In genomic region chr8:12976723-12977122, GRCm38 (mm10) we compare ENCODE assay signal across 24 mouse cellular contexts. TPM values are rescaled to one million over a fixed set of nuclear protein-coding genes. Genes with fewer than 3 reads are reported as not detected.
DNase-seq lines count a peak whose midpoint lies in the region; ATAC-seq lines count a peak whose summit lies in the region.
"Had no signal": no experiment of that assay in that cellular context is flagged by ENCODE, and none has a peak within 500 bp of the region (broad histone marks: within the 10 kb centered on the region; RNA-seq: fewer than 3 reads in every experiment).

No protein-coding gene starts in this region.

- H3K27me3 ChIP-seq in midbrain, embryonic 11.5 days (ENCODE audit: control insufficient read depth, insufficient read depth, low read length): no peaks in the 10 kb centered on the region
- H3K27me3 ChIP-seq in midbrain, embryonic 13.5 days: no peaks in the 10 kb centered on the region
- no peaks in the 10 kb centered on the region for H3K27me3 ChIP-seq in forebrain, embryonic 11.5 days (ENCODE audit: control insufficient read depth, insufficient read depth, low read length)
- H3K27me3 ChIP-seq: hindbrain, embryonic 13.5 days had no signal

- peaks cover 3% of the 10 kb centered on the region; the same call in 1 of the 2 replicates for H3K4me1 ChIP-seq in midbrain, embryonic 11.5 days (ENCODE audit: control insufficient read depth, insufficient read depth, low read length)
- H3K4me1 ChIP-seq in midbrain, embryonic 13.5 days (replicated peaks): peaks cover 3% of the 10 kb centered on the region
- H3K4me1 ChIP-seq in forebrain, embryonic 11.5 days (replicated peaks; ENCODE audit: control insufficient read depth, insufficient read depth, low read length): no peaks in the 10 kb centered on the region

- ATAC-seq in midbrain, embryonic 11.5 days (ENCODE audit: low FRiP score): no peak
- no peak for ATAC-seq in midbrain, embryonic 13.5 days
- peak; percentile 45 for ATAC-seq in common myeloid progenitor, adult 5-6 weeks (replicated peaks; ENCODE audit: low read depth, poor library complexity, severe bottlenecking)
- ATAC-seq in megakaryocyte, adult 5-6 weeks (ENCODE audit: poor library complexity, severe bottlenecking): peak; percentile 30; the same call in 1 of the 2 replicates
- no peak for ATAC-seq in forebrain, embryonic 11.5 days (replicated peaks; ENCODE audit: low FRiP score)
- ATAC-seq: CD4-positive, CD25-positive, alpha-beta regulatory T cell, adult 4 months; forebrain, embryonic 14.5 days; hindbrain, postnatal 0 days had no signal

- H3K27ac ChIP-seq in midbrain, embryonic 11.5 days (ENCODE audit: low read depth, low read length): no peak overlapping the region
- no peak overlapping the region for H3K27ac ChIP-seq in midbrain, embryonic 13.5 days
- no peak overlapping the region for H3K27ac ChIP-seq in forebrain, embryonic 11.5 days (ENCODE audit: low read depth, low read length)
- H3K27ac ChIP-seq: embryonic facial prominence, embryonic 10.5 days; gastrocnemius, adult 2 months; heart, embryonic 13.5 days; hindbrain, embryonic 13.5 days; hindbrain, postnatal 0 days had no signal

- H3K9me3 ChIP-seq in midbrain, embryonic 11.5 days (ENCODE audit: control insufficient read depth, low read length): no peaks in the 10 kb centered on the region
- no peaks in the 10 kb centered on the region; the same call in 1 of the 2 replicates for H3K9me3 ChIP-seq in midbrain, embryonic 13.5 days
- H3K9me3 ChIP-seq in forebrain, embryonic 11.5 days (ENCODE audit: control insufficient read depth, low read length): no peaks in the 10 kb centered on the region
- H3K9me3 ChIP-seq: G1E; hindbrain, embryonic 13.5 days had no signal

- peaks cover 4% of the 10 kb centered on the region; the same call in 1 of the 2 replicates for H3K36me3 ChIP-seq in midbrain, embryonic 11.5 days (ENCODE audit: control insufficient read depth, insufficient read depth, low read length)
- H3K36me3 ChIP-seq in midbrain, embryonic 13.5 days: peaks cover 90% of the 10 kb centered on the region
- H3K36me3 ChIP-seq in forebrain, embryonic 11.5 days (ENCODE audit: control insufficient read depth, insufficient read depth, low read length): no peaks in the 10 kb centered on the region; the same call in 1 of the 2 replicates
- H3K36me3 ChIP-seq: G1E had no signal

- peak; percentile 54 for DNase-seq in midbrain, embryonic 11.5 days (ENCODE audit: low spot score, missing footprints)
- DNase-seq in adrenal gland, postnatal 36 days: no peak
- no peak for DNase-seq in forebrain, embryonic 11.5 days (ENCODE audit: low spot score)
- DNase-seq: adrenal gland, postnatal 10 days; B cell, adult 2 months; cerebellum, adult 18-20 months; cerebellum, adult 9-11 months; cerebellum, postnatal 36 days; gastrocnemius, adult 2 months; gastrocnemius, postnatal 25 days; heart, adult 11 months; heart, postnatal 4 days had no signal

- H3K4me2 ChIP-seq in midbrain, embryonic 11.5 days: no peak overlapping the region
- H3K4me2 ChIP-seq in midbrain, embryonic 13.5 days (replicated peaks): no peak overlapping the region
- H3K4me2 ChIP-seq in forebrain, embryonic 11.5 days (ENCODE audit: low read depth, low read length, severe bottlenecking): no peak overlapping the region
- H3K4me2 ChIP-seq: heart, embryonic 13.5 days; hindbrain, embryonic 13.5 days had no signal

- H3K4me3 ChIP-seq in midbrain, embryonic 11.5 days (ENCODE audit: low read depth, low read length): no peak overlapping the region
- no peak overlapping the region for H3K4me3 ChIP-seq in midbrain, embryonic 13.5 days (replicated peaks)
- H3K4me3 ChIP-seq in forebrain, embryonic 11.5 days (ENCODE audit: low read depth, low read length): no peak overlapping the region
- H3K4me3 ChIP-seq: embryonic facial prominence, embryonic 10.5 days; gastrocnemius, adult 2 months; heart, embryonic 13.5 days; hindbrain, embryonic 13.5 days had no signal

- WGBS in midbrain, embryonic 11.5 days: 79% methylated on average over 5 of the region's 5 CpGs
- WGBS in midbrain, embryonic 13.5 days: 73% methylated on average over 5 of the region's 5 CpGs
- 77% methylated on average over 5 of the region's 5 CpGs for WGBS in forebrain, embryonic 11.5 days

- H3K9ac ChIP-seq in midbrain, embryonic 11.5 days (ENCODE audit: low read length): no peak overlapping the region
- no peak overlapping the region for H3K9ac ChIP-seq in midbrain, embryonic 13.5 days (replicated peaks)
- no peak overlapping the region for H3K9ac ChIP-seq in forebrain, embryonic 11.5 days (ENCODE audit: low read length)
- H3K9ac ChIP-seq: heart, embryonic 13.5 days; hindbrain, embryonic 13.5 days had no signal

RNA-seq across cellular contexts. Expression of gene F7, which starts 49.1 kb away (rescaled TPM):
- 0.07 and 0.14 TPM in 2 replicates for polyA plus RNA-seq in midbrain, embryonic 11.5 days (2014; fragmentation: Nextera tagmentation; extraction: Ambion mirVana)
- 0.17 TPM in 1 of 2 replicates, not detected in the other for polyA plus RNA-seq in midbrain, embryonic 13.5 days (2015; fragmentation: Nextera tagmentation; extraction: Ambion mirVana)
- not detected in 2 replicates for total RNA-seq in common myeloid progenitor, adult 5-6 weeks (2017)
- 0.27 and 0.56 TPM in 2 replicates for total RNA-seq in megakaryocyte, adult 5-6 weeks (2015)
- total RNA-seq in megakaryocyte, adult 5-6 weeks (2017): 1.3 TPM in 1 of 2 replicates, not detected in the other
- under 1 TPM; 0.86 to 0.92 TPM for total RNA-seq in adrenal gland, postnatal 36 days (2021)
- polyA plus RNA-seq in forebrain, embryonic 11.5 days (2014; fragmentation: Nextera tagmentation; extraction: Ambion mirVana): not detected in 2 replicates
- total RNA-seq: gastrocnemius, adult 2 months; gastrocnemius, postnatal 25 days; heart, postnatal 4 days had no signal
- polyA plus RNA-seq: CD4-positive, CD25-positive, alpha-beta regulatory T cell, adult 4 months; embryonic facial prominence, embryonic 14.5 days; forebrain, embryonic 14.5 days; G1E; heart, embryonic 13.5 days; heart, postnatal 0 days; hindbrain, embryonic 13.5 days; hindbrain, postnatal 0 days had no signal

Comparison
In these comparisons a context has a peak if more than half of its experiments do, and no peak if none do; other contexts are left out.
1. ATAC-seq: peak in common myeloid progenitor, adult 5-6 weeks (single experiment) and megakaryocyte, adult 5-6 weeks (single experiment); none in midbrain, embryonic 11.5 days (single experiment), midbrain, embryonic 13.5 days (single experiment) and forebrain, embryonic 11.5 days (single experiment).